Mouse (Mus musculus): ENCODE measurements around the gene Selenoo. TPM values are rescaled to one million over a fixed set of nuclear protein-coding genes. Genes with fewer than 3 reads are reported as not detected.

Gene Selenoo
- polyA plus RNA-seq, 1 experiment from 2014 or later = 17.2 TPM

DNA sequence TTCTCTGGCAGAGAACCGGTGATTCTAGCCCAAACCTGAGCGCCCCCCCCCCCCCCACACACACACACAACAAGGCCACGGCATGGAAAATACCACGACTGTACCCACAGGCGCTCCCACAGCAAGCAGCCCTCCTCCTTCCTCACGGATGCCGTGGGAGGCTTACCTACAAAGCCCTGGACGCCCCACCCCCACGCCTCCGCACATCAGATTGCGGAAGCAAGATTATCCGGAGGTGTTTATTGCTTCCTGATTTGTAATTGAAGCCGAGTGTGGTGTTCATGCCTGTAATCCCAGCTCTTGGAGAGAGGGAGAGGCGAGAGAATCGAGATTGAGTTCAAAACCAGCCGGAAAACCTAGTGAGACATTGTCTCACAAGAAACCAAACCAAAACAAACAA is 58.1 kb downstream of the Selenoo start:
- Histone ChIP-seq H3K9me3 (ENCODE audit: control insufficient read depth, low read length) (no peaks in the 10 kb centered on the region), H3K27ac (ENCODE audit: low read depth, low read length) (no peak overlapping the region), H3K36me3 (ENCODE audit: control insufficient read depth, insufficient read depth, low read length) (0 out of 2 replicates have a peak, but pooled peaks cover 5% of the 10 kb centered on the region), H3K4me3 (ENCODE audit: low read depth, low read length) (peak overlapping the region; percentile 83), H3K4me2 (replicated peaks; ENCODE audit: low read depth, low read length) (peak overlapping the region; percentile 90), H3K9ac (ENCODE audit: low read depth, low read length) (peak overlapping the region; percentile 53), H3K4me1 (replicated peaks; ENCODE audit: control insufficient read depth, insufficient read depth, low read length) (peaks cover 11% of the 10 kb centered on the region), H3K27me3 (ENCODE audit: control insufficient read depth, insufficient read depth, low read length) (peaks cover 7% of the 10 kb centered on the region; the same call in 1 of the 2 replicates)
- peak; percentile 37 for DNase-seq (ENCODE audit: low spot score)
- WGBS = 12% methylated on average over 16 of the region's 16 CpGs
- no peak for ATAC-seq (ENCODE audit: low FRiP score)

DNA sequence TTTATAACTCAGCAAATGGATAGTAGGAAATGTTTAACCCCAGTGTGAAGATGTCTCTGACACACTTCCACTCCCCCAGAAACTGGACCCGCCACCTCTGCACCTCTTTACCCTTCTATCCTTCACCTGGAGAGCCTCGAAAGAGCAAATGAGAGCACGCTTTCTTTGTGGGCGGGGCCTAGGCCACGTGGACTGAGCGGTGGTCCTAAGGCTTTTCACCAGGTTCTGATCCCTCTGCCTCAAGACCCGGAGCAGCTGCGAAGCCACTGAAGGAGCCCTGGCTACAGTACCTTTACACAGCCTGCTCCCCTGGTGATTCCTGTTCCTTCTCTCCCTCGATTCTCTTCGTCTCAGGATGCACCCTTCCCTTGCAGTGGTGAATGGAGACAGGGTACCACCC is 58.6 kb downstream of the Selenoo start:
- Histone ChIP-seq H3K27ac (ENCODE audit: low read depth, low read length) (no peak overlapping the region), H3K9ac (ENCODE audit: low read depth, low read length) (peak overlapping the region; percentile 3; the same call in 1 of the 2 replicates), H3K36me3 (ENCODE audit: control insufficient read depth, insufficient read depth, low read length) (0 out of 2 replicates have a peak, but pooled peaks cover 5% of the 10 kb centered on the region), H3K4me2 (replicated peaks; ENCODE audit: low read depth, low read length) (peak overlapping the region; percentile 90), H3K4me3 (ENCODE audit: low read depth, low read length) (peak overlapping the region; percentile 83), H3K4me1 (replicated peaks; ENCODE audit: control insufficient read depth, insufficient read depth, low read length) (peaks cover 16% of the 10 kb centered on the region), H3K9me3 (ENCODE audit: control insufficient read depth, low read length) (no peaks in the 10 kb centered on the region), H3K27me3 (ENCODE audit: control insufficient read depth, insufficient read depth, low read length) (peaks cover 7% of the 10 kb centered on the region; the same call in 1 of the 2 replicates)
- DNase-seq (ENCODE audit: low spot score) (peak; percentile 33), ATAC-seq (ENCODE audit: low FRiP score) (no peak)
- whole genome bisulfite sequencing = 21% methylated on average over 10 of the region's 10 CpGs

DNA sequence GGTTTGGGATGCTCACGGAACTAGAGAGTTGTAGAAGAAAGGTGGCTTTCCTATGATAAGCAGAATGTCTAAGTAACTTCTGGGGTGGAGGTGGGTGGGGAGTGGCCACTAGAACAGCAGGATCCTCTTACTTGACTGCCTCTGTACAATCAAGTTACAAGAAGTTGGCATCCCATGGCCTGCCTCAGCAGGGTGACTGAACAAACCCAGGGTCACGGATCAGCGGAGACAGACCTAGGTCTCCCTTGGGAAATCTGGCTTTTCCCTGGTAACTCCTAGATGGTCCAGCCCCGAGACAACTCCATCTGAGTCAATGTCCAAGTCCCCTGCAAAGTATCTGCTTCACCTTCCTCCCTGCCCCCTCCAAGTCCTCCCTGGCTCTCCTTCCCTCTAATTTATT is 59.0 kb downstream of the Selenoo start:
- Histone ChIP-seq H3K27me3 (ENCODE audit: control insufficient read depth, insufficient read depth, low read length) (peaks cover 7% of the 10 kb centered on the region; the same call in 1 of the 2 replicates), H3K27ac (ENCODE audit: low read depth, low read length) (no peak overlapping the region), H3K9me3 (ENCODE audit: control insufficient read depth, low read length) (no peaks in the 10 kb centered on the region), H3K4me1 (replicated peaks; ENCODE audit: control insufficient read depth, insufficient read depth, low read length) (peaks cover 17% of the 10 kb centered on the region), H3K36me3 (ENCODE audit: control insufficient read depth, insufficient read depth, low read length) (0 out of 2 replicates have a peak, but pooled peaks cover 5% of the 10 kb centered on the region), H3K9ac (ENCODE audit: low read depth, low read length) (peak overlapping the region; percentile 93), H3K4me2 (replicated peaks; ENCODE audit: low read depth, low read length) (peak overlapping the region; percentile 90), H3K4me3 (ENCODE audit: low read depth, low read length) (peak overlapping the region; percentile 83)
- ATAC-seq (ENCODE audit: low FRiP score) = no peak
- peak; percentile 28 for DNase-seq (ENCODE audit: low spot score)
- WGBS = 35% methylated on average over 4 of the region's 4 CpGs

DNA sequence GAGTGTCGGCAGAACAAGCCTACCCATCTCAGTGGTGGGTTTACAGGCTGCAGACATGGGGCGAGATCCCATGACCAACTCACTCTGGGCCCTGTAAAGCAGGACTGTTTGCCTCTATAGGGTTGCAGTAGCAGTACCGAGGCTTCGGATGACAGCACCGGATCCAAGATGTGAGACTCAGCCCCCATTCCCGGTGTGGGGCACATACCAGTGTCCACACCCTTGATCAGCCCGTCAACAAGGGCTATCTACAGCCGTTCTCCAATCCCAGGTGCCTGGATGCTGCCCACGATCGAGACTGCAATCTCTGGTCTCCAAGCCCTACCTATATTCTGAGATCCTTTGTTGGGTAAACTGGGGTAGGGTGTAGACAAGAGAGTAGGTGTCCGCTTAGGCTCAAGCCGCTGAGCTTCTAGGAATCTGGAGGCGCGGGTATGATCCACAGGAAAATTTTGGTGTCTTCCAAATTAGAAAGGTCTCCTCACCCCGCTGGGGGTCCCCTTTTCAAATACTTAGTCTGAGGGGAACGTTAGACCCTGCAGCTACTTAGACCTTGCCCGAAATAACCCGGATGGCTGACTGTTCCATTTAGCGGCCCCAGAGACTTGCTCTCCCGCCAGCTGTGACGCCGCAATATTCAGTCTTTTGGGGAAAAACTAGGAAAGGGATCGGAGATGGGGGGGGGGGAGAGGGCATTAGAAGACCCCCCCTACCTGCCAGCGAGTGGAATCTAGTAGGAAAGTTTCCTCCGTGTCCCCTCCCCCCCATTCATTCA is 59.8 kb downstream of the Selenoo start:
- 0 out of 2 replicates have a peak, but pooled peaks cover 5% of the 10 kb centered on the region for H3K36me3 ChIP-seq (ENCODE audit: control insufficient read depth, insufficient read depth, low read length)
- H3K4me1 ChIP-seq (replicated peaks; ENCODE audit: control insufficient read depth, insufficient read depth, low read length) = peaks cover 17% of the 10 kb centered on the region
- H3K27ac ChIP-seq (ENCODE audit: low read depth, low read length) = peak overlapping the region; percentile 72
- H3K27me3 ChIP-seq (ENCODE audit: control insufficient read depth, insufficient read depth, low read length) = peaks cover 7% of the 10 kb centered on the region; the same call in 1 of the 2 replicates
- peak overlapping the region; percentile 93 for H3K9ac ChIP-seq (ENCODE audit: low read depth, low read length)
- no peaks in the 10 kb centered on the region for H3K9me3 ChIP-seq (ENCODE audit: control insufficient read depth, low read length)
- DNase-seq (ENCODE audit: low spot score) = peak; percentile 53
- 6% methylated on average over 25 of the region's 25 CpGs for WGBS
- H3K4me3 ChIP-seq (ENCODE audit: low read depth, low read length) = peak overlapping the region; percentile 83
- H3K4me2 ChIP-seq (replicated peaks; ENCODE audit: low read depth, low read length) = peak overlapping the region; percentile 90
- ATAC-seq (ENCODE audit: low FRiP score) = no peak; the same call in 1 of the 2 replicates

DNA sequence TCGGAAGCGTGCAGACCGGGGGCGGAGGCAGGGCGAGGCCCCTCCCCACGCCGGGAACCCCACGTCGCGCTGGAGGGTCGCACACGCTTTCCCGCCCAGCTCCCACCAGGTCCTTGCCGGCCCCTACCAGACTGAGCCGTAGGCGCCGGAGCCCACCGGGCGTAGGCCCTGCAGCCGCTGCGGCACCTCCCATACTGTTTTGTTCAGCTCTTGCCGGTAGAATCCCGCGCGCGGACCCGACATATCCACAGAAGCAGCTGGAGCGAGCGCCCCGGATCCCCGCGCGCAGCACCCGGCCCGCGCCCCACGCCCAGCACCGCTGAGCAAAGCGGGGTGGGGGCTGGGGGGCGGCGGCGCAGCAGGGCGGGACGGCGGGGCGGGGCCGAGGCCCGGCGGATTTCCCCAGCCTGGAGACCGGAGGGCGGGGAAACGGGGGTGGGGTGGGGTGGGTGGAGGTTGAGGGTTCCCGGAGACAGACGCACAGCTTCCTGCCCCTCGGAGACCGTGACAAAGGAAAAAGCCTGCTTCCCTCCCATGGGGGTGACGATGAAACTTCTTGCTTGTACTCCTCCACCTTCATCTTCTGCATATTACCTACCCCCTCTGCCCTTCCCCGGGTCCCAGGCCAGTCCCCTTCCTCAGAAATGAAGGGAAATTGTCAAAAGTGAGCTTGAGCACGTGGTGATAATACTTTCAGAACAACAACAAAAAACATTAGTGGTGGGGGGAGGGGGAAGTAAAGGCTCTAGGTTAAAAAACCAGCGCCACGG is 60.6 kb downstream of the Selenoo start, which contains the start of gene Mapk11:
Mapk11 (minus strand) TSS at position 358 of the 770 bp plus-strand sequence.
- H3K27me3 ChIP-seq (ENCODE audit: control insufficient read depth, insufficient read depth, low read length) = peaks cover 7% of the 10 kb centered on the region; the same call in 1 of the 2 replicates
- peak within 1 kb of the TSS; percentile 72 for H3K27ac ChIP-seq (ENCODE audit: low read depth, low read length)
- H3K36me3 ChIP-seq (ENCODE audit: control insufficient read depth, insufficient read depth, low read length) = peaks cover 5% of the 10 kb centered on the region; the same call in 1 of the 2 replicates
- peak within 1 kb of the TSS; percentile 83 for H3K4me3 ChIP-seq (ENCODE audit: low read depth, low read length)
- WGBS = under 1% methylated on average over 38 of the region's 61 CpGs
- H3K9ac ChIP-seq (ENCODE audit: low read depth, low read length) = peak within 1 kb of the TSS; percentile 93
- ATAC-seq (ENCODE audit: low FRiP score) (peak; percentile 63), DNase-seq (ENCODE audit: low spot score) (peak; percentile 73)
- no peaks in the 10 kb centered on the region for H3K9me3 ChIP-seq (ENCODE audit: control insufficient read depth, low read length)
- peak within 1 kb of the TSS; percentile 90 for H3K4me2 ChIP-seq (replicated peaks; ENCODE audit: low read depth, low read length)
- H3K4me1 ChIP-seq (replicated peaks; ENCODE audit: control insufficient read depth, insufficient read depth, low read length) = peaks cover 17% of the 10 kb centered on the region

Other genes starting within 250 kb of the Selenoo start
- gene Pim3, start 226.9 kb upstream of the Selenoo start, polyA plus RNA-seq (2014; fragmentation: Nextera tagmentation; extraction: Ambion mirVana) = 31.6 and 35.6 TPM in 2 replicates
- 0.15 TPM in 1 of 2 replicates, not detected in the other for gene Ttll8, start 134.7 kb upstream of the Selenoo start, polyA plus RNA-seq (2014; fragmentation: Nextera tagmentation; extraction: Ambion mirVana)
- gene Mlc1, start 110.1 kb upstream of the Selenoo start, polyA plus RNA-seq (2014; fragmentation: Nextera tagmentation; extraction: Ambion mirVana) = 3.7 and 4.1 TPM in 2 replicates
- 0.15 TPM in 1 of 2 replicates, not detected in the other for gene Mov10l1, start 106.2 kb upstream of the Selenoo start, polyA plus RNA-seq (2014; fragmentation: Nextera tagmentation; extraction: Ambion mirVana)
- gene Panx2, start 29.4 kb upstream of the Selenoo start, polyA plus RNA-seq (2014; fragmentation: Nextera tagmentation; extraction: Ambion mirVana) = 0.33 and 0.94 TPM in 2 replicates
- 39.5 and 42.1 TPM in 2 replicates for gene Trabd, start 14.0 kb upstream of the Selenoo start, polyA plus RNA-seq (2014; fragmentation: Nextera tagmentation; extraction: Ambion mirVana)
- gene Tubgcp6, start 34.0 kb downstream of the Selenoo start, polyA plus RNA-seq (2014; fragmentation: Nextera tagmentation; extraction: Ambion mirVana) = 17.5 and 17.6 TPM in 2 replicates
- 9.4 and 10.7 TPM in 2 replicates for gene Hdac10, start 39.6 kb downstream of the Selenoo start, polyA plus RNA-seq (2014; fragmentation: Nextera tagmentation; extraction: Ambion mirVana)
- 16.5 and 17.8 TPM in 2 replicates for gene Mapk12, start 51.6 kb downstream of the Selenoo start, polyA plus RNA-seq (2014; fragmentation: Nextera tagmentation; extraction: Ambion mirVana)
- gene Mapk11, start 60.5 kb downstream of the Selenoo start, polyA plus RNA-seq (2014; fragmentation: Nextera tagmentation; extraction: Ambion mirVana) = 38.5 and 40.4 TPM in 2 replicates
- 97.4 and 104 TPM in 2 replicates for gene Plxnb2, start 91.7 kb downstream of the Selenoo start, polyA plus RNA-seq (2014; fragmentation: Nextera tagmentation; extraction: Ambion mirVana)
- gene Dennd6b, start 107.4 kb downstream of the Selenoo start, polyA plus RNA-seq (2014; fragmentation: Nextera tagmentation; extraction: Ambion mirVana) = 28.3 and 31.2 TPM in 2 replicates
- 42.1 and 46.0 TPM in 2 replicates for gene Ppp6r2, start 122.5 kb downstream of the Selenoo start, polyA plus RNA-seq (2014; fragmentation: Nextera tagmentation; extraction: Ambion mirVana)
- 57.4 and 66.4 TPM in 2 replicates for gene Sbf1, start 226.2 kb downstream of the Selenoo start, polyA plus RNA-seq (2014; fragmentation: Nextera tagmentation; extraction: Ambion mirVana)
- 0.12 TPM in 1 of 2 replicates, not detected in the other for gene Adm2, start 233.6 kb downstream of the Selenoo start, polyA plus RNA-seq (2014; fragmentation: Nextera tagmentation; extraction: Ambion mirVana)
- not detected in 2 replicates for gene Miox, start 245.3 kb downstream of the Selenoo start, polyA plus RNA-seq (2014; fragmentation: Nextera tagmentation; extraction: Ambion mirVana)

Data from hindbrain, embryonic 11.5 days (tissue).